Mouse (Mus musculus) ES-E14 (cell line): Measurements from ENCODE around the gene Ankrd27.

Experiments
- CHD2 ChIP-seq: IDR thresholded peaks from 2 replicates; pipeline ENCODE4 v1.6.1; 2014; ENCODE audit warnings: mild to moderate bottlenecking, low read depth, low read length, inconsistent platforms
- HCFC1 ChIP-seq: IDR thresholded peaks from 2 replicates; pipeline ENCODE4 v1.6.1; 2012; ENCODE audit warnings: low read length, inconsistent platforms, borderline replicate concordance; ENCODE audit not compliant: insufficient read depth
- MAFK ChIP-seq: IDR thresholded peaks from 2 replicates; pipeline ENCODE4 v1.6.1; 2014; ENCODE audit warnings: mild to moderate bottlenecking, low read depth, low read length, inconsistent platforms; ENCODE audit not compliant: insufficient read depth
- ZC3H11A ChIP-seq: IDR thresholded peaks from 2 replicates; pipeline ENCODE4 v1.6.1; 2012; ENCODE audit warnings: low read depth, mild to moderate bottlenecking, inconsistent platforms, low read length, borderline replicate concordance
- ZNF384 ChIP-seq: IDR thresholded peaks from 2 replicates; pipeline ENCODE4 v1.6.1; 2012; ENCODE audit warnings: low read depth, low read length, inconsistent platforms

GRCm38 (mm10) chr7:35601106-35601505, 15.1 kb downstream of the Ankrd27 start:
- no peak for TF ChIP-seq HCFC1
- TF ChIP-seq CHD2: no peak
- TF ChIP-seq ZNF384: no peak
- TF ChIP-seq MAFK: no peak
- TF ChIP-seq ZC3H11A: no peak
